Mouse (Mus musculus): ENCODE measurements around the gene Cobll1. TPM values are rescaled to one million over a fixed set of nuclear protein-coding genes. Genes with fewer than 3 reads are reported as not detected.

Gene Cobll1
- polyA plus RNA-seq, 1 experiment: 10.7 TPM

GRCm38 (mm10) chr2:65157981-65158651, 81.1 kb downstream of the Cobll1 start:
- no peaks in the 10 kb centered on the region for H3K27me3 ChIP-seq (ENCODE audit: control insufficient read depth, insufficient read depth, low read length)
- no peak for DNase-seq
- H3K4me3 ChIP-seq (replicated peaks; ENCODE audit: insufficient read depth, low read depth, low read length): no peak overlapping the region
- WGBS: 88% methylated on average over 5 of the region's 5 CpGs
- H3K4me1 ChIP-seq (ENCODE audit: control insufficient read depth, insufficient read depth, low read length): peaks cover 3% of the 10 kb centered on the region
- TF ChIP-seq CTCF (IDR thresholded peaks at IDR 0.05; ENCODE audit: borderline replicate concordance, insufficient read depth, low read depth, low read length): no peak
- no peak for TF ChIP-seq POLR2A (IDR thresholded peaks at IDR 0.05; ENCODE audit: borderline replicate concordance, insufficient read depth, low read length)
- H3K27ac ChIP-seq (ENCODE audit: insufficient read depth, low read length): no peak overlapping the region

DNA sequence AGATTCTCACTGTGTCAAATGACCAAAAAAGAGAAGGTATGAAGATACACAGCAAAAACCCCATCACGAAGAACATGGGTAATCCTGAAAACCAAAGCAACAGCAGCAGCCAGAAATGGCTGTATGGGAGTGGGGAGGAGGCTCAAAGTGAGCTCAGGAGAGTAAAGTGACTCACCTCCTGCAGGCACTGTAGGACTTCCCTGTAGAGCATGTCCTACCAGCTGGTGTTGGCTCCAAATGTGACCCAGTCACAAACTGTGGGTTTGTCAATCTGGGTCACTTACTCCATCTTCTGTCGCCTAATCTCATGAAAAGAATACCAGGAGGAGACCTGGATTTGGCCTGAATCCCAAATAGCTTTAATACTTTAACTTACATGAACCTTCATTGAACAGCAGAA, 81.9 kb downstream of the Cobll1 start:
- peak in 1 of 2 experiments; percentile 56 for DNase-seq
- TF ChIP-seq CTCF (IDR thresholded peaks at IDR 0.05; ENCODE audit: borderline replicate concordance, insufficient read depth, low read depth, low read length) (no peak), POLR2A (IDR thresholded peaks at IDR 0.05; ENCODE audit: borderline replicate concordance, insufficient read depth, low read length) (no peak)
- Histone ChIP-seq H3K27me3 (ENCODE audit: control insufficient read depth, insufficient read depth, low read length) (no peaks in the 10 kb centered on the region), H3K4me1 (ENCODE audit: control insufficient read depth, insufficient read depth, low read length) (peaks cover 3% of the 10 kb centered on the region), H3K4me3 (replicated peaks; ENCODE audit: insufficient read depth, low read depth, low read length) (no peak overlapping the region), H3K27ac (ENCODE audit: insufficient read depth, low read length) (no peak overlapping the region)
- 33% methylated on average over 2 of the region's 2 CpGs for WGBS

GRCm38 (mm10) chr2:65148928-65149327, 90.3 kb downstream of the Cobll1 start:
- 93% methylated on average over 6 of the region's 6 CpGs for WGBS

GRCm38 (mm10) chr2:65147431-65147830, 91.8 kb downstream of the Cobll1 start:
- no peaks in the 10 kb centered on the region for H3K4me1 ChIP-seq (ENCODE audit: control insufficient read depth, insufficient read depth, low read length)
- TF ChIP-seq CTCF (IDR thresholded peaks at IDR 0.05; ENCODE audit: borderline replicate concordance, insufficient read depth, low read depth, low read length) (no peak), POLR2A (IDR thresholded peaks at IDR 0.05; ENCODE audit: borderline replicate concordance, insufficient read depth, low read length) (no peak)
- no peaks in the 10 kb centered on the region for H3K27me3 ChIP-seq (ENCODE audit: control insufficient read depth, insufficient read depth, low read length)
- no peak for DNase-seq
- H3K27ac ChIP-seq (ENCODE audit: insufficient read depth, low read length): no peak overlapping the region
- 94% methylated on average over 1 of the region's 1 CpGs for WGBS
- H3K4me3 ChIP-seq (replicated peaks; ENCODE audit: insufficient read depth, low read depth, low read length): no peak overlapping the region

More at GRCm38 (mm10) chr2:65148928-65149327, 90.3 kb downstream of the Cobll1 start:
- no peak for DNase-seq
- Histone ChIP-seq H3K4me3 (replicated peaks; ENCODE audit: insufficient read depth, low read depth, low read length) (no peak overlapping the region), H3K27ac (ENCODE audit: insufficient read depth, low read length) (no peak overlapping the region), H3K27me3 (ENCODE audit: control insufficient read depth, insufficient read depth, low read length) (no peaks in the 10 kb centered on the region), H3K4me1 (ENCODE audit: control insufficient read depth, insufficient read depth, low read length) (no peaks in the 10 kb centered on the region)
- TF ChIP-seq CTCF (IDR thresholded peaks at IDR 0.05; ENCODE audit: borderline replicate concordance, insufficient read depth, low read depth, low read length) (no peak), POLR2A (IDR thresholded peaks at IDR 0.05; ENCODE audit: borderline replicate concordance, insufficient read depth, low read length) (no peak)

GRCm38 (mm10) chr2:65145421-65146117, 93.6 kb downstream of the Cobll1 start:
- 65% methylated on average over 6 of the region's 6 CpGs for WGBS
- DNase-seq: peak in 1 of 2 experiments; percentile 11
- no peaks in the 10 kb centered on the region for H3K27me3 ChIP-seq (ENCODE audit: control insufficient read depth, insufficient read depth, low read length)
- H3K4me3 ChIP-seq (replicated peaks; ENCODE audit: insufficient read depth, low read depth, low read length): no peak overlapping the region
- H3K27ac ChIP-seq (ENCODE audit: insufficient read depth, low read length): no peak overlapping the region
- H3K4me1 ChIP-seq (ENCODE audit: control insufficient read depth, insufficient read depth, low read length): no peaks in the 10 kb centered on the region
- TF ChIP-seq POLR2A (IDR thresholded peaks at IDR 0.05; ENCODE audit: borderline replicate concordance, insufficient read depth, low read length) (no peak), CTCF (IDR thresholded peaks at IDR 0.05; ENCODE audit: borderline replicate concordance, insufficient read depth, low read depth, low read length) (peak; percentile 44; the same call in 1 of the 2 replicates)

DNA sequence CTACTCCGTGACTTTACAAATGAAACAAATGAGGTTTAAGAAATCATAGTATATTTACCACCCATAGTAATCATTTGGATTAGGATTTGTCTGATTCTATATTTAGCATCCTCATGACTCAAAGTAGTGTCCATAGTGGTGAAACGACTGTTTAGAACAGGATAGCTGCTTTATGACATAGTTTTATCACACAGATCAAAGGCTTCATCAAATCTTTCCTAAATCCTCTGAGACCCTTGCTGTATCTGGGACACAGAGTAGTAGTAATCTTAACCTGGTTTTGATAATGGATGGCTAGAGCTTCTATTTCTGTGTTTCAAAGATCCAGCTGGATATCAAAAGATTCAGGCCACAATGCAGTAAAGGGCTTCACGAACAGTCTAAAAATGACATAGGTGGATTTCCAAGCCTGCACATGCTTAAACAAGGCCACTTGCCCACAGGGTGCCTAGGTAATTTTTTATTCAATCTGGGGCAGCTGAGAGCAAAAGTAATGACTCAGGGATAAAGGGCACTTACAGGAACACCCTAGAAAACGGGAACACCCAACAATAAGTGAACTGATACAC, 98.0 kb downstream of the Cobll1 start:
- no peak for TF ChIP-seq CTCF (IDR thresholded peaks at IDR 0.05; ENCODE audit: borderline replicate concordance, insufficient read depth, low read depth, low read length)
- no peak for TF ChIP-seq POLR2A (IDR thresholded peaks at IDR 0.05; ENCODE audit: borderline replicate concordance, insufficient read depth, low read length)
- no peaks in the 10 kb centered on the region for H3K4me1 ChIP-seq (ENCODE audit: control insufficient read depth, insufficient read depth, low read length)
- H3K27me3 ChIP-seq (ENCODE audit: control insufficient read depth, insufficient read depth, low read length): no peaks in the 10 kb centered on the region
- peak in 1 of 2 experiments; percentile 20 for DNase-seq
- H3K4me3 ChIP-seq (replicated peaks; ENCODE audit: insufficient read depth, low read depth, low read length): no peak overlapping the region
- H3K27ac ChIP-seq (ENCODE audit: insufficient read depth, low read length): no peak overlapping the region
- 50% methylated on average over 4 of the region's 4 CpGs for WGBS

DNA sequence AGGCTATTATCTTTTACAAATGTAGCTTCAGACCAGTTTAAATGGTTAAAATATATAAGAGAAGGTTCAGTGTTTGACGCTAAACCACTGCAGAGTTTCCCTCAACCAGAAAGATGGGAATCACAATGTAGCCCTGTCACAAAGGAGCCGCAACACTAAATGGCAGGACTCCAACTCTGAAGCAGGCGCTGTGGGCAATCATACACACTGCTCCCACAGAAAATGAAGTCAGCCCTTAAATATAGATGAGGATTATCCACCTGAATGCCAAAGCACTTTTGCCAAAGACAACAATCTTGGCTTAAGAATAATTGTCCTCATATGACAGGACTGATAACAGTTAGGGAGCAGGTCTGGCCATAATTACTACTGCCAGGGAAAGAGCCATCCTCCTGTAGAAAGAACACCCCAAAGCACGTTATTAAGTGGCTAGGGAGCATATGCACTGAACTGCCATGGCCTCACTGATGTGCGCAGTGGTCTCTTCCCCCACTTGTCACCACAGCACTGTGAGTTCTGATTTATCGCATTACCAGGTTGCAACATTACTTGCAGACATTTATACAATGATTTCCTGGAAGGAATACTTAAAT, 98.8 kb downstream of the Cobll1 start:
- no peak overlapping the region for H3K4me3 ChIP-seq (replicated peaks; ENCODE audit: insufficient read depth, low read depth, low read length)
- no peaks in the 10 kb centered on the region for H3K27me3 ChIP-seq (ENCODE audit: control insufficient read depth, insufficient read depth, low read length)
- TF ChIP-seq CTCF (IDR thresholded peaks at IDR 0.05; ENCODE audit: borderline replicate concordance, insufficient read depth, low read depth, low read length) (no peak), POLR2A (IDR thresholded peaks at IDR 0.05; ENCODE audit: borderline replicate concordance, insufficient read depth, low read length) (no peak)
- 34% methylated on average over 6 of the region's 6 CpGs for WGBS
- H3K4me1 ChIP-seq (ENCODE audit: control insufficient read depth, insufficient read depth, low read length): no peaks in the 10 kb centered on the region
- peak in 1 of 2 experiments; percentile 67 for DNase-seq
- no peak overlapping the region for H3K27ac ChIP-seq (ENCODE audit: insufficient read depth, low read length)
